Mouse (Mus musculus): Measurements from ENCODE around the gene Ckmt2.

DNA sequence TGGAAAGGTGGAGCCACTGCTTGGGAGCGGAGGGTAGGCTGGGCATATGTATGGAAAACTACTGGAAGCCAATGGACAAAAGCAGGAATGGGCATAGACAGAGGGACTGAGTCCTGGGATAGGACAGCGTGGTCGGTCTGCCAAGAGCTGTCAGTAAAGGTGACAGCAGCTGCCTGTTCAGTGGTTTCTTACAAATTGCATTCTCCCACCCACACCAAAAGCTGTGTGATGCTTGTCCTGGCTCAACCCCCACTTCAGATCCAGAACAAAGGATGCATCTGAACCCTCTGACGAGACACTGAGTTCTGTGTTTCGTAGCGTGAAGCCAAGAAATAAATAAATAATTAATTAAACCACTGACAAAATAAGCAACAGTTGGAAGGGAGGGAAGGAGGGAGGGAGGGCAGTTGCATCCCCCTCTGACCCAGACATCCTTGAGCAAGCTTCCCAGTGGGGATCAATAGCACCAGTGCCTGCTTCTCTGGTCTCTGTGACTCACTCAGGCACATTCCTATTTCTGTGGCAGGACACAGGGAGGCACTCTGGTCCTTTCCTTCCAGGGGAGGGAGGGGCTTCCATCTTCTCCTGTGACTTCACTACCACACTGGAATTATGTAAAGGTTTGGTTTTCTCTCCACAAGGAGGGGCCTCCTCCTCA, 39.0 kb upstream of the Ckmt2 start:
- no peak for TF ChIP-seq CTCF (IDR thresholded peaks at IDR 0.05; ENCODE audit: insufficient read depth, low read depth, low read length)
- no peak for TF ChIP-seq POLR2A (IDR thresholded peaks at IDR 0.05; ENCODE audit: insufficient read depth, low read depth, low read length)

Measured in olfactory bulb, adult 2 months (tissue).